Mouse (Mus musculus): Measurements from ENCODE around the gene Gm44596. TPM values are rescaled to one million over a fixed set of nuclear protein-coding genes. Genes with fewer than 3 reads are reported as not detected.

Gene Gm44596
- total and polyA plus RNA-seq, 2 experiments from 2014 or later: not detected

DNA sequence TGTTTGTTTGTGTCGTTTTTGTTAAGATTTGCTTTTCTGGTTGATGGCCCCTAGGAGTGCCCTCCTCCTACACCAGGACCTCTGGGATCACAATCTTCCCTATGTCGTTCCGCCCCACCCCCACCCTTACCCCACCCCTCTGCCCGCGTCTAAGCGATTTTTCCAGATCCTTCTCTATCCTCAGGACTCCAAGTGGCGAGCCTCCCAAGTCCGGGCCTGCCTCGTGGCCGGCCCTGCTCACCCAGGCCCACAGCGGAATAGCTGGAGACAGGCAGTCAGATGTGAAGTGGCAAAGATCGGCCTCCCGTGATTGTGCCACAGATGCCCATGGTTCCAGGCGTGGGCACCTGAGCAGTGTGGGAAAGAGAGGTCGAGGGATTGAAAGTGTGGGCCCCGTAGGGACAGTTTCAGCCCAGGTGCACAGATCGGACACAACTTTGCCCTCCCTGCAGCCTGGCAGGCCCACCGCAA is 63.6 kb downstream of the Gm44596 start:
- Histone ChIP-seq H3K4me1 (ENCODE audit: insufficient read depth, low read length) (peaks cover 5% of the 10 kb centered on the region; the same call in 1 of the 2 replicates), H3K4me3 (ENCODE audit: low read depth, low read length) (peak overlapping the region; percentile 98), H3K27me3 (ENCODE audit: insufficient read depth, low read length) (no peaks in the 10 kb centered on the region), H3K9ac (replicated peaks; ENCODE audit: low read length, poor library complexity, severe bottlenecking) (peak overlapping the region; percentile 99; the same call in 1 of the 2 replicates), H3K36me3 (ENCODE audit: insufficient read depth, low read length) (peaks cover 19% of the 10 kb centered on the region), H3K27ac (ENCODE audit: low read depth, low read length) (no peak overlapping the region), H3K4me2 (ENCODE audit: low read depth, low read length, poor library complexity, severe bottlenecking) (peak overlapping the region; percentile 66), H3K9me3 (ENCODE audit: low read length) (no peaks in the 10 kb centered on the region)
- TF ChIP-seq CTCF (IDR thresholded peaks at IDR 0.05): no peak
- 24% methylated on average over 18 of the region's 18 CpGs for WGBS
- no peak for DNase-seq (ENCODE audit: low spot score)
- peak; percentile 48; the same call in 1 of the 2 replicates for ATAC-seq (ENCODE audit: low FRiP score)

DNA sequence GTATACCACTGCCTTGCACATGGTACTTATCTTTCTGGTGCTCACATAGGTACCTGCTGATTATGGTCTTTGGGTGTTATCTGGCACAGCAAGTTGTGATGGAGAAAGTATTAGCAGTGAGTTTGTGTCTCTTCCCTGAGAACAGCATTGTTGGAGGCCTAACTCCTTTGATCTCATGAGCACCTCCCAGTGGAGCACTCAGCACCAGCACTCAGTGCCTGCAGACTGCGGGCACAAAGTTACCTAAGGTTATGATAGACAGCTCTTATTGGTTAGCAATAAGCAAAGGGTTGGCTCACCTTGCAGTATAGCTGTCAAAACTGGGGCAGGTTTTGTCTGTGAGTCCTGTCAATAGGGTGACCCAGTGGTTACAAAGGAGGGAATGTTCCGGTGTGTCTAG is 64.9 kb downstream of the Gm44596 start:
- TF ChIP-seq CTCF (IDR thresholded peaks at IDR 0.05): no peak
- no peak for ATAC-seq (ENCODE audit: low FRiP score)
- Histone ChIP-seq H3K36me3 (ENCODE audit: insufficient read depth, low read length) (peaks cover 7% of the 10 kb centered on the region), H3K27me3 (ENCODE audit: insufficient read depth, low read length) (no peaks in the 10 kb centered on the region), H3K4me1 (ENCODE audit: insufficient read depth, low read length) (peaks cover 5% of the 10 kb centered on the region; the same call in 1 of the 2 replicates), H3K4me2 (ENCODE audit: low read depth, low read length, poor library complexity, severe bottlenecking) (no peak overlapping the region), H3K9ac (replicated peaks; ENCODE audit: low read length, poor library complexity, severe bottlenecking) (no peak overlapping the region), H3K9me3 (ENCODE audit: low read length) (no peaks in the 10 kb centered on the region), H3K4me3 (ENCODE audit: low read depth, low read length) (no peak overlapping the region), H3K27ac (ENCODE audit: low read depth, low read length) (no peak overlapping the region)
- WGBS: 92% methylated on average over 2 of the region's 2 CpGs
- no peak for DNase-seq (ENCODE audit: low spot score)

DNA sequence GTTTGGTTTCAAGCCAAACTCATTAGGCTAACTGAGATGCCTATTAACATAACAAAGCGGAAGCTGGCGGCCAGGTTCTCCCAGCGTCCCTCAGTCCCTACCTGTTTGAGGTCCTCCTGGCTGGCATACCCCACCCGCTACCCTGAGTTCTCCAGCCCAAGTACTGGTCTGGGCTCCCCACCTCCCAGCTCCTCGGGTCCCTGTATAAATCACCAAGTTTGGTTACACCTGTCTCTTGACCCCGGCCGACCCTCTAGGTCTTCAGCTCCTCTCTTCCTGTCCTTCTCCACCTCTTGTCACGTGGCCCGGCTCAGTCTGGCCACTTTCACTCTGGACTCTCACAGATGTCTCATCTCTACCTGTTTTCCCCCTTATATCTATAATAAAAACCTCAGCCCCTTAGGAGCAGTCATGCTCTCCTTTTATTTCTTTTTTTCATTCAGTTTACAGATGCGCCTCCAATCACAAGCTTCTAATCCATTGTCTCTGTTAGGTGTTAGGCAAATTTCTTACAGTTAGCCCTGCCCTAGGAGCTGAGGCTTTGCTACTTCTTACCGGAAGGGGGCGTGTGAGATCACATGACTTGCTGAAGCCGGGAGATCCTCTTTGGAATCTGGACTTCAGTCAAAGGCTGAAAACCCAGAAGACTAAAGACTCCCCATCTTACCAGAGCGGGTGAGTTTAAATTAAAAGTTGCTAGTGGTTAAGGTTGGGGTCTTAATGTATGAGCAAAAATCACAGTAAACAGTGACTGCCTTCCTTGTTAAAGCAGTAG is 70.6 kb downstream of the Gm44596 start:
- no peak overlapping the region for H3K27ac ChIP-seq (ENCODE audit: low read depth, low read length)
- H3K4me2 ChIP-seq (ENCODE audit: low read depth, low read length, poor library complexity, severe bottlenecking): peak overlapping the region; percentile 36
- H3K9ac ChIP-seq (replicated peaks; ENCODE audit: low read length, poor library complexity, severe bottlenecking): no peak overlapping the region
- DNase-seq (ENCODE audit: low spot score) (peak; percentile 84), ATAC-seq (ENCODE audit: low FRiP score) (peak; percentile 71)
- H3K4me1 ChIP-seq (ENCODE audit: insufficient read depth, low read length): no peaks in the 10 kb centered on the region
- peak; percentile 83 for TF ChIP-seq CTCF (IDR thresholded peaks at IDR 0.05)
- no peaks in the 10 kb centered on the region for H3K9me3 ChIP-seq (ENCODE audit: low read length)
- H3K4me3 ChIP-seq (ENCODE audit: low read depth, low read length): no peak overlapping the region
- no peaks in the 10 kb centered on the region for H3K27me3 ChIP-seq (ENCODE audit: insufficient read depth, low read length)
- H3K36me3 ChIP-seq (ENCODE audit: insufficient read depth, low read length): no peaks in the 10 kb centered on the region
- WGBS: 17% methylated on average over 14 of the region's 14 CpGs

- Histone ChIP-seq H3K4me1 (ENCODE audit: insufficient read depth, low read length) (no peaks in the 10 kb centered on the region), H3K9ac (replicated peaks; ENCODE audit: low read length, poor library complexity, severe bottlenecking) (no peak overlapping the region), H3K4me3 (ENCODE audit: low read depth, low read length) (no peak overlapping the region), H3K27me3 (ENCODE audit: insufficient read depth, low read length) (no peaks in the 10 kb centered on the region), H3K36me3 (ENCODE audit: insufficient read depth, low read length) (no peaks in the 10 kb centered on the region), H3K27ac (ENCODE audit: low read depth, low read length) (no peak overlapping the region), H3K9me3 (ENCODE audit: low read length) (no peaks in the 10 kb centered on the region), H3K4me2 (ENCODE audit: low read depth, low read length, poor library complexity, severe bottlenecking) (no peak overlapping the region)
- TF ChIP-seq CTCF (IDR thresholded peaks at IDR 0.05): no peak
- DNase-seq (ENCODE audit: low spot score) (no peak), ATAC-seq (ENCODE audit: low FRiP score) (no peak)
- 95% methylated on average over 5 of the region's 5 CpGs for WGBS
These were observed 71.8 kb downstream of the Gm44596 start for GRCm38 (mm10) chr6:128447063-128447462.

- Histone ChIP-seq H3K27ac (ENCODE audit: low read depth, low read length) (no peak overlapping the region), H3K9ac (replicated peaks; ENCODE audit: low read length, poor library complexity, severe bottlenecking) (no peak overlapping the region), H3K27me3 (ENCODE audit: insufficient read depth, low read length) (no peaks in the 10 kb centered on the region), H3K4me1 (ENCODE audit: insufficient read depth, low read length) (no peaks in the 10 kb centered on the region), H3K4me2 (ENCODE audit: low read depth, low read length, poor library complexity, severe bottlenecking) (no peak overlapping the region), H3K36me3 (ENCODE audit: insufficient read depth, low read length) (no peaks in the 10 kb centered on the region), H3K9me3 (ENCODE audit: low read length) (no peaks in the 10 kb centered on the region), H3K4me3 (ENCODE audit: low read depth, low read length) (no peak overlapping the region)
- no peak for TF ChIP-seq CTCF (IDR thresholded peaks at IDR 0.05)
- ATAC-seq (ENCODE audit: low FRiP score) (no peak), DNase-seq (ENCODE audit: low spot score) (no peak)
- 85% methylated on average over 12 of the region's 12 CpGs for WGBS
These were observed 80.7 kb downstream of the Gm44596 start for GRCm38 (mm10) chr6:128455835-128456605.

Other genes with a start within 250 kb of the Gm44596 start
- gene Tspan9, start 231.9 kb upstream of the Gm44596 start, total RNA-seq (2014; rRNA removed): 143 and 160 TPM in 2 replicates
- gene Tspan9, start 231.9 kb upstream of the Gm44596 start, polyA plus RNA-seq (2015; fragmentation: Nextera tagmentation; extraction: Ambion mirVana): 50.9 and 58.8 TPM in 2 replicates
- 0.42 and 0.82 TPM in 2 replicates for gene Tead4, start 74.7 kb upstream of the Gm44596 start, total RNA-seq (2014; rRNA removed)
- gene Tead4, start 74.7 kb upstream of the Gm44596 start, polyA plus RNA-seq (2015; fragmentation: Nextera tagmentation; extraction: Ambion mirVana): 0.17 and 0.27 TPM in 2 replicates
- gene Tulp3, start 19.7 kb upstream of the Gm44596 start, total RNA-seq (2014; rRNA removed): 14.1 and 14.3 TPM in 2 replicates
- 11.7 and 14.7 TPM in 2 replicates for gene Tulp3, start 19.7 kb upstream of the Gm44596 start, polyA plus RNA-seq (2015; fragmentation: Nextera tagmentation; extraction: Ambion mirVana)
- gene Rhno1, start 12.6 kb upstream of the Gm44596 start, total RNA-seq (2014; rRNA removed): 20.7 and 21.8 TPM in 2 replicates
- 50.8 and 51.2 TPM in 2 replicates for gene Rhno1, start 12.6 kb upstream of the Gm44596 start, polyA plus RNA-seq (2015; fragmentation: Nextera tagmentation; extraction: Ambion mirVana)
- 4.8 and 8.5 TPM in 2 replicates for gene Foxm1, start 12.5 kb upstream of the Gm44596 start, total RNA-seq (2014; rRNA removed)
- gene Foxm1, start 12.5 kb upstream of the Gm44596 start, polyA plus RNA-seq (2015; fragmentation: Nextera tagmentation; extraction: Ambion mirVana): 2.5 and 2.9 TPM in 2 replicates
- gene Tex52, start within 50 bp of the Gm44596 start, total RNA-seq (2014; rRNA removed): 1.0 and 2.0 TPM in 2 replicates
- 0.29 and 0.39 TPM in 2 replicates for gene Tex52, start within 50 bp of the Gm44596 start, polyA plus RNA-seq (2015; fragmentation: Nextera tagmentation; extraction: Ambion mirVana)
- gene Nrip2, start 23.8 kb downstream of the Gm44596 start, total RNA-seq (2014; rRNA removed): 11.6 and 12.6 TPM in 2 replicates
- 13.0 and 14.5 TPM in 2 replicates for gene Nrip2, start 23.8 kb downstream of the Gm44596 start, polyA plus RNA-seq (2015; fragmentation: Nextera tagmentation; extraction: Ambion mirVana)
- 37.3 and 40.2 TPM in 2 replicates for gene Itfg2, start 49.4 kb downstream of the Gm44596 start, total RNA-seq (2014; rRNA removed)
- 37.4 and 41.5 TPM in 2 replicates for gene Itfg2, start 49.4 kb downstream of the Gm44596 start, polyA plus RNA-seq (2015; fragmentation: Nextera tagmentation; extraction: Ambion mirVana)
- 164 and 180 TPM in 2 replicates for gene Fkbp4, start 63.2 kb downstream of the Gm44596 start, total RNA-seq (2014; rRNA removed)
- 245 and 253 TPM in 2 replicates for gene Fkbp4, start 63.2 kb downstream of the Gm44596 start, polyA plus RNA-seq (2015; fragmentation: Nextera tagmentation; extraction: Ambion mirVana)
- gene Pzp, start 151.2 kb downstream of the Gm44596 start, total RNA-seq (2014; rRNA removed): not detected in 2 replicates
- gene Pzp, start 151.2 kb downstream of the Gm44596 start, polyA plus RNA-seq (2015; fragmentation: Nextera tagmentation; extraction: Ambion mirVana): 0.16 TPM in 1 of 2 replicates, not detected in the other
- gene A2ml1, start 206.1 kb downstream of the Gm44596 start, total RNA-seq (2014; rRNA removed): 0.16 and 0.28 TPM in 2 replicates
- 7.4 and 7.9 TPM in 2 replicates for gene A2ml1, start 206.1 kb downstream of the Gm44596 start, polyA plus RNA-seq (2015; fragmentation: Nextera tagmentation; extraction: Ambion mirVana)
- gene Klrb1a, start 248.0 kb downstream of the Gm44596 start, total RNA-seq (2014; rRNA removed): not detected in 2 replicates
- not detected in 2 replicates for gene Klrb1a, start 248.0 kb downstream of the Gm44596 start, polyA plus RNA-seq (2015; fragmentation: Nextera tagmentation; extraction: Ambion mirVana)

Measured in midbrain, postnatal 0 days (tissue).